Mouse (Mus musculus): ENCODE data around the gene 4930523C07Rik. TPM values are rescaled to one million over a fixed set of nuclear protein-coding genes. Genes with fewer than 3 reads are reported as not detected.

Gene 4930523C07Rik
- polyA plus RNA-seq, 1 experiment: 1.6 TPM

DNA sequence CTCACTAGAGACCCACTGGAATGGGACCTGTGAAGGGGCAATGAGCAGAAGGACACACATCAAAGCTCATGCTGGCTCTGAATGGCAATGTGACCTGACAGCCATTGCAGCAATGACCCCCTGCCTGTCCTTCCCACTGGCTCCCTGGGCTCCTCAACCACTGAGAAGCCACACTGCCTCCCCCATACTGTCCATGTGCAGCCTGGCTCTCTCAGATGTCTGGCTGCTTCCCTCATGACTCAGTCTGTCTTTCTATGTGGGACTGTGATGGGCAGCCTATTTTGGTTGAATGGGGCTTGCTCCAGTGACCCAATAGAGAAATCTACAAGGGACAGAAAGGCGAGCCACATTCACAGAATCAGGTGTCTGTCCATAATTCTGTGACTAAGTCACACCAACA is 38.5 kb downstream of the 4930523C07Rik start:
- no peaks in the 10 kb centered on the region for H3K4me1 ChIP-seq (ENCODE audit: control insufficient read depth, insufficient read depth, low read length)
- no peak for TF ChIP-seq CTCF (IDR thresholded peaks at IDR 0.05; ENCODE audit: extremely low read depth, insufficient read depth, low read length)
- TF ChIP-seq POLR2A (IDR thresholded peaks at IDR 0.05; ENCODE audit: extremely low read depth, insufficient read depth, low read length): no peak
- no peak overlapping the region for H3K27ac ChIP-seq (ENCODE audit: insufficient read depth, low read length)
- H3K4me3 ChIP-seq (ENCODE audit: insufficient read depth, low read length): no peak overlapping the region

DNA sequence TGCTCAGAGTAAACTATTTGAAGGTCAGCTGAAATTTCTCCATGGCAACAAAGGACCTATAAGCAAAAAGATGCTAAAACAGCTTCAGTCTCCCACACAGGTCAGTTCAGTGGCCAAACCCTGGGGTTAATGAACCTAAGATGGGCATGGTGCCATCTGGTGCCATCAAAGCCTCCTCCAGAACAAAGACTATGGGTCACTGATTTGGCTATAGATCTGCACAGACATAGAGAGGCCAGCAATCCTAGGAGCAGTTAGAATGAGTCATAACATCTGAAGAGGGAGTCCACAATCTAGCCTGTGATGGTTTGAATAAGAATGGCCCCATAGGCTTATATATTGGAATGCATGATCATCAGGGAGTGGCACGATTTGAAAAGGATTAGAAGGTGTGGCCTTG is 40.1 kb downstream of the 4930523C07Rik start:
- H3K27ac ChIP-seq (ENCODE audit: insufficient read depth, low read length): no peak overlapping the region
- TF ChIP-seq CTCF (IDR thresholded peaks at IDR 0.05; ENCODE audit: extremely low read depth, insufficient read depth, low read length) (no peak), POLR2A (IDR thresholded peaks at IDR 0.05; ENCODE audit: extremely low read depth, insufficient read depth, low read length) (no peak)
- no peak overlapping the region for H3K4me3 ChIP-seq (ENCODE audit: insufficient read depth, low read length)
- no peaks in the 10 kb centered on the region for H3K4me1 ChIP-seq (ENCODE audit: control insufficient read depth, insufficient read depth, low read length)

- H3K4me1 ChIP-seq (ENCODE audit: control insufficient read depth, insufficient read depth, low read length): no peaks in the 10 kb centered on the region
- H3K27ac ChIP-seq (ENCODE audit: insufficient read depth, low read length): no peak overlapping the region
- H3K4me3 ChIP-seq (ENCODE audit: insufficient read depth, low read length): no peak overlapping the region
- TF ChIP-seq POLR2A (IDR thresholded peaks at IDR 0.05; ENCODE audit: extremely low read depth, insufficient read depth, low read length) (no peak), CTCF (IDR thresholded peaks at IDR 0.05; ENCODE audit: extremely low read depth, insufficient read depth, low read length) (no peak)
These were observed 42.5 kb downstream of the 4930523C07Rik start for GRCm38 (mm10) chr1:160086651-160087050.

DNA sequence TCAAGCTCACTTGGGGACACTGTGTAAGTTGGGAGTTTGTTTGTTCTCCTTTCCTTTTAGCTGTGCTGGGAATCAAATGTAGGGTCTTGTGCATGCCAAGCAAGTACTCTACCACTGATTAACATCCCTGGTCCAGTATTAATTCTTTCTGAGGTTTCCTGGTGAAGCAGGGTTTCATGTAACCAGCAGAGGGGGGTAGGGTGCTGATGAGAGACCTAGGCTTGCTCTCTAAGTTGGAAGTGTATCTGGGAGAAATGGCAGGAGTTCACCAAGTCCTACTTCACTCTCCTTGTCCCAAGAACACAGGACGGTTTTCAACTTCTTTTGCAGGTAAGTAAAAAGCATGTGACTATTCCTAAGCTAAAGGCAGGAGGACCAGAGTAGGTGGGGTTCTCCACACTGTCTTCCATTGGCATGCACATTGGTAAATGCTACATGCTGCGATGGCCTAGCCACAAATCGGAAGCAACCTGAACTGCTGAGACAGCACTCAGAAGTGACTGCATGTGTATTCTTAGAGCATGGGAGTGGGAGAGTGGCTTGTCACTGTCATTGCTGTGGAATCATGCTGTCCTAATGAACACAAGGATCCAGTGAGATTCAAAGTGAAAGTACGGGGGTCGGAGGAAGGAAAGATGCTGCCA is 55.6 kb downstream of the 4930523C07Rik start:
- peaks cover 3% of the 10 kb centered on the region; the same call in 1 of the 2 replicates for H3K4me1 ChIP-seq (ENCODE audit: control insufficient read depth, insufficient read depth, low read length)
- H3K4me3 ChIP-seq (ENCODE audit: insufficient read depth, low read length): no peak overlapping the region
- H3K27ac ChIP-seq (ENCODE audit: insufficient read depth, low read length): no peak overlapping the region
- TF ChIP-seq POLR2A (IDR thresholded peaks at IDR 0.05; ENCODE audit: extremely low read depth, insufficient read depth, low read length): no peak
- peak; percentile 40; the same call in 1 of the 2 replicates for TF ChIP-seq CTCF (IDR thresholded peaks at IDR 0.05; ENCODE audit: extremely low read depth, insufficient read depth, low read length)

DNA sequence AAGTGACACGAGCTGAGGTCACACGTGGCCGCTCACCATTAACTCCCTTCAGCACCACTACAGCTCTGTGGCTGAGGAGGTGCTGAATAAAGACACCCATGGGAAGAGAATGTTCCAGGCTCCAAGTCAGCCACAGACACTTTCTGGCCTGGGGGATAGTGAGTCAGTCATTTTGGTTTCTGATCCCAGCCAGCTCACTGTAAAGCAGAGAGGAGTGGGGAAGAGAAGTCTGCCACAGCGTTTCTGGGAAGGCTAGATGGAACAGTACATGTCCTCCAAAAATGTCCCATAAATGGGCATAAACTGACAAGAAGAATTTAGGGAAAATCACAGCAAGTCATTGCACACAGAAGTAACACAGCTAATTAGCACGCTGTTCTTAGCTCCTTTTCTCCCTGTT is 56.8 kb downstream of the 4930523C07Rik start:
- no peak for TF ChIP-seq POLR2A (IDR thresholded peaks at IDR 0.05; ENCODE audit: extremely low read depth, insufficient read depth, low read length)
- TF ChIP-seq CTCF (IDR thresholded peaks at IDR 0.05; ENCODE audit: extremely low read depth, insufficient read depth, low read length): no peak
- H3K27ac ChIP-seq (ENCODE audit: insufficient read depth, low read length): no peak overlapping the region
- H3K4me3 ChIP-seq (ENCODE audit: insufficient read depth, low read length): no peak overlapping the region

GRCm38 (mm10) chr1:160105426-160105825 is 61.2 kb downstream of the 4930523C07Rik start:
- TF ChIP-seq CTCF (IDR thresholded peaks at IDR 0.05; ENCODE audit: extremely low read depth, insufficient read depth, low read length) (no peak), POLR2A (IDR thresholded peaks at IDR 0.05; ENCODE audit: extremely low read depth, insufficient read depth, low read length) (no peak)
- Histone ChIP-seq H3K27ac (ENCODE audit: insufficient read depth, low read length) (no peak overlapping the region), H3K4me1 (ENCODE audit: control insufficient read depth, insufficient read depth, low read length) (peaks cover 3% of the 10 kb centered on the region; the same call in 1 of the 2 replicates), H3K4me3 (ENCODE audit: insufficient read depth, low read length) (no peak overlapping the region)

More for the DNA sequence above, 56.8 kb downstream of the 4930523C07Rik start:
- H3K4me1 ChIP-seq (ENCODE audit: control insufficient read depth, insufficient read depth, low read length): peaks cover 3% of the 10 kb centered on the region; the same call in 1 of the 2 replicates

DNA sequence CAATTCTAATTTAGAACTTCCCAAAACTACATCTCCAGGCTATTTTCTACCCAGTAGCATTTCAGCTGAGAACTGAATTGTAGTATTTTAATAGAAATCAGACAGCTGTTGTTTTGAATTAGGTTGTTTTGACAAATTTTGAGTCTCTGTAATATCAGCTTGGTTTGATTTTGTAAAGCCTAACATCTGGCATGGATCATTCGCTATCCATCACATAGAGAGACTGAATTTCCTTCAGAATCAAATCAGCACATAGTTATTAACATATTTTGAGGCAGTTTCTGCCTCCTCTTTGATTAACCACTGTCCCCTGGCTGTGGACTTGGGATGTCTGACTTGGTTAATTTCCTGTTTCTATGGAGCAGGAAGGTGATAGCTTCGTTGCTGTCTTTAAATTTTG is 64.4 kb downstream of the 4930523C07Rik start:
- no peak overlapping the region for H3K4me3 ChIP-seq (ENCODE audit: insufficient read depth, low read length)
- no peak for TF ChIP-seq POLR2A (IDR thresholded peaks at IDR 0.05; ENCODE audit: extremely low read depth, insufficient read depth, low read length)
- no peak for TF ChIP-seq CTCF (IDR thresholded peaks at IDR 0.05; ENCODE audit: extremely low read depth, insufficient read depth, low read length)
- H3K27ac ChIP-seq (ENCODE audit: insufficient read depth, low read length): no peak overlapping the region
- peaks cover 2% of the 10 kb centered on the region; the same call in 1 of the 2 replicates for H3K4me1 ChIP-seq (ENCODE audit: control insufficient read depth, insufficient read depth, low read length)

- TF ChIP-seq POLR2A (IDR thresholded peaks at IDR 0.05; ENCODE audit: extremely low read depth, insufficient read depth, low read length) (no peak), CTCF (IDR thresholded peaks at IDR 0.05; ENCODE audit: extremely low read depth, insufficient read depth, low read length) (no peak)
- no peaks in the 10 kb centered on the region for H3K4me1 ChIP-seq (ENCODE audit: control insufficient read depth, insufficient read depth, low read length)
- no peak overlapping the region for H3K27ac ChIP-seq (ENCODE audit: insufficient read depth, low read length)
- no peak overlapping the region for H3K4me3 ChIP-seq (ENCODE audit: insufficient read depth, low read length)
These were observed 79.8 kb downstream of the 4930523C07Rik start for GRCm38 (mm10) chr1:160123957-160124356.

Other genes with a start within 250 kb of the 4930523C07Rik start
- 0.06 and 0.23 TPM in 2 replicates for gene Tnn, start 109.2 kb downstream of the 4930523C07Rik start, polyA plus RNA-seq (2012; rRNA removed)
- gene Mrps14, start 150.8 kb downstream of the 4930523C07Rik start, polyA plus RNA-seq (2012; rRNA removed): 54.2 and 54.3 TPM in 2 replicates
- gene Cacybp, start 168.5 kb downstream of the 4930523C07Rik start, polyA plus RNA-seq (2012; rRNA removed): 47.1 and 47.6 TPM in 2 replicates